Mouse (Mus musculus): ENCODE results near the gene Slc22a4. TPM values are rescaled to one million over a fixed set of nuclear protein-coding genes. Genes with fewer than 3 reads are reported as not detected.
"Not testable (repeated sequence)": the region's sequence is repeated elsewhere in the genome, so short reads cannot be mapped to it uniquely, and the experiment has no call there.

Gene Slc22a4
- polyA plus RNA-seq, 1 experiment, result 4.0 TPM

DNA sequence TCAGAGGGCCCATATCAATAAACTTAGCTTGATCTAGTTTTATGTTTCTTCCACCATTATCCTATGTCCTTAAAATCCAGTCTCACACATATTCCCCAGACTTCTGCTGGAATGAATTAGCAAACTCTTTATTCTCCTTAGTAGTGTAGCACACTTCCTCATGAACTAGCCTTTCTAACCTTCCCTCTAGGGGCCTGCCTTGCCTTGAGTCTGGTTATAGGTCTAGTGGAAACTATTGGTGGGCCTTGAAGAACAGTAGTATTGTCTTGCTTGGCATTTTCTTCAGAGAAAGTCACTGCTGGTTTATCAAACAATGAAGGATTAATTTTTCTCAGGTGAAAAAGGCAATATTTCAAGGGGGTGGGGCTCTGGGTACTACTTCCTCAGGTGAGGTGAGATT, 52.3 kb downstream of the Slc22a4 start:
- Histone ChIP-seq H3K4me3 (ENCODE audit: insufficient read depth, poor library complexity, severe bottlenecking) (no peak overlapping the region), H3K79me3 (ENCODE audit: low read depth) (no peaks in the 10 kb centered on the region), H3K27me3 (ENCODE audit: control insufficient read depth, insufficient read depth, insufficient read length) (no peaks in the 10 kb centered on the region), H3ac (ENCODE audit: control insufficient read depth, insufficient read length, low read depth) (no peak overlapping the region), H3K36me3 (ENCODE audit: control insufficient read depth, insufficient read depth) (no peaks in the 10 kb centered on the region), H3K79me2 (ENCODE audit: control insufficient read depth, insufficient read depth) (peaks cover 9% of the 10 kb centered on the region)
- no peak for TF ChIP-seq MYOG (IDR thresholded peaks at IDR 0.05; ENCODE audit: control insufficient read depth, extremely low read depth, insufficient read length)
- TF ChIP-seq CTCF (IDR thresholded peaks at IDR 0.05; ENCODE audit: control insufficient read depth, insufficient read depth, insufficient read length), result no peak
- TF ChIP-seq MYOD1 (IDR thresholded peaks at IDR 0.05; ENCODE audit: control insufficient read depth, insufficient read length, low read depth), result no peak
- no peak for TF ChIP-seq USF1 (IDR thresholded peaks at IDR 0.05; ENCODE audit: low read depth)
- no peak for TF ChIP-seq FOSL1 (IDR thresholded peaks at IDR 0.05; ENCODE audit: insufficient read depth, low read length, poor library complexity, severe bottlenecking)
- no peak for TF ChIP-seq CEBPB (IDR thresholded peaks at IDR 0.05; ENCODE audit: low read depth)
- TF ChIP-seq MAX (IDR thresholded peaks at IDR 0.05), result no peak

DNA sequence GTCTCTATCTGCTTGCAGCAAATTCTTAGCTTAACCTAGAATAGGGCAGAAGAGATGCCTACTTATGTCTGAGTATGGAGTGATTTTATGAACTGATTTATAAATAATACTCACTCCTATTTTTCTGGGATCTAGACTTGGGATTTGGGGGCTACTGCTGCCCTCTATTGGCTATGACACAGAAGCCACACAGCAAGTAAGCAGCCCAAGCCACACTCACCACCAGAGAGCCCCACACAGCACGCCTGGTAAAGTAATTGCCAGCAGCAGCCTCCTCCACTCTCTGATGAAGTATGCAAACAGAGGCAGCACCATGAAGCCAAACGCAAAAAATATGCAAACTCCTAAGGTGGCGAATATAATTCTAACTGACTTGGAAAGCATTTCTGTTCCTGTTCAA, 68.9 kb downstream of the Slc22a4 start:
- H3K36me3 ChIP-seq (ENCODE audit: control insufficient read depth, insufficient read depth), result no peaks in the 10 kb centered on the region
- no peak overlapping the region for H3ac ChIP-seq (ENCODE audit: control insufficient read depth, insufficient read length, low read depth)
- H3K27me3 ChIP-seq (ENCODE audit: control insufficient read depth, insufficient read depth, insufficient read length), result no peaks in the 10 kb centered on the region
- H3K4me3 ChIP-seq (ENCODE audit: insufficient read depth, poor library complexity, severe bottlenecking), result no peak overlapping the region
- H3K79me3 ChIP-seq (ENCODE audit: low read depth), result no peaks in the 10 kb centered on the region
- TF ChIP-seq MAX (IDR thresholded peaks at IDR 0.05), result no peak
- no peak for TF ChIP-seq MYOG (IDR thresholded peaks at IDR 0.05; ENCODE audit: control insufficient read depth, extremely low read depth, insufficient read length)
- TF ChIP-seq CTCF (IDR thresholded peaks at IDR 0.05; ENCODE audit: control insufficient read depth, insufficient read depth, insufficient read length), result peak; percentile 24
- no peaks in the 10 kb centered on the region for H3K79me2 ChIP-seq (ENCODE audit: control insufficient read depth, insufficient read depth)

DNA sequence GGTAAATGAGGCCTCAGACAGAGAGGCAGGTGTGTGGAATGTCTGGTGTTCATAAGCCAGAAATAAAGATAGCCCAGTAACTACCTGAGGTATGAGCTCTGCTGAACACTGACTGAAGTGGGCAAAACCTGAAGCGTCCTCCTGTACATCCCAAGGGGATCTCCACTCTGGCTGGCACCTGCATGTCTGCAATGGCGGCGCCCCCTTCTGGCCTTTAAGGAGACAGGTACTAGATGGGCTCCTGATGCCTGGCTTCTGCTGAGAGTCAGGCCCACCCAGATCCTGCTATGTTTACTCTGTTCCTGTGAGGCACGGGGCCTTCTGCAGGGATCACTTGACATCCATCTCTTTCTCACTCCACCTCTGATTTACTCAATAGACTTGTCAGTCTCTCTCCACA, 69.7 kb downstream of the Slc22a4 start:
- not testable (repeated sequence) for H3K4me3 ChIP-seq (ENCODE audit: insufficient read depth, poor library complexity, severe bottlenecking); H3ac ChIP-seq (ENCODE audit: control insufficient read depth, insufficient read length, low read depth); H3K79me2 ChIP-seq (ENCODE audit: control insufficient read depth, insufficient read depth); H3K27me3 ChIP-seq (ENCODE audit: control insufficient read depth, insufficient read depth, insufficient read length); H3K79me3 ChIP-seq (ENCODE audit: low read depth); H3K36me3 ChIP-seq (ENCODE audit: control insufficient read depth, insufficient read depth)

DNA sequence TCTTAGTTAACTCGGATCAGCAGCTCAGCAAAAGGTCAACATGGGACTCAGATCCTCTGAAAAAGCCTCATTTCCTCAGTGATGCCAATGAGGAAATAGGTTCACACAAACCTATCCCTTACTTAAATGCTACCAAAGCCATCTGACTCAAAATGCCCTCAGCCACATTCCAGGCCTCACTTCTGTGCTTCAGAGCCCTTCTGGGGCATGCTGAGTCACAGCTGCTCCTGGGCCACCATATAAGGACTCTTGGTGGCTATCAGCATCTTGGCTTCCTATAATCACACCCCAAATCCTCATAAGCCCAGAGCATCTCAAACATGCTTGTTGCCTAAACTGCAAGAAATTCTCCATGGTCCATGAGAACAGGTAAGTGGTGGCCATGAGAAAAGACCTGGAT, 71.3 kb downstream of the Slc22a4 start:
- no peaks in the 10 kb centered on the region for H3K79me2 ChIP-seq (ENCODE audit: control insufficient read depth, insufficient read depth)
- no peaks in the 10 kb centered on the region for H3K27me3 ChIP-seq (ENCODE audit: control insufficient read depth, insufficient read depth, insufficient read length)
- no peak overlapping the region for H3K4me3 ChIP-seq (ENCODE audit: insufficient read depth, poor library complexity, severe bottlenecking)
- H3K36me3 ChIP-seq (ENCODE audit: control insufficient read depth, insufficient read depth), result no peaks in the 10 kb centered on the region
- no peak for TF ChIP-seq MYOD1 (IDR thresholded peaks at IDR 0.05; ENCODE audit: control insufficient read depth, insufficient read length, low read depth)
- TF ChIP-seq MAX (IDR thresholded peaks at IDR 0.05), result no peak
- TF ChIP-seq MYOG (IDR thresholded peaks at IDR 0.05; ENCODE audit: control insufficient read depth, extremely low read depth, insufficient read length), result no peak
- no peak for TF ChIP-seq FOSL1 (IDR thresholded peaks at IDR 0.05; ENCODE audit: insufficient read depth, low read length, poor library complexity, severe bottlenecking)
- TF ChIP-seq CTCF (IDR thresholded peaks at IDR 0.05; ENCODE audit: control insufficient read depth, insufficient read depth, insufficient read length), result no peak
- no peak for TF ChIP-seq CEBPB (IDR thresholded peaks at IDR 0.05; ENCODE audit: low read depth)
- TF ChIP-seq USF1 (IDR thresholded peaks at IDR 0.05; ENCODE audit: low read depth), result no peak
- no peaks in the 10 kb centered on the region for H3K79me3 ChIP-seq (ENCODE audit: low read depth)
- H3ac ChIP-seq (ENCODE audit: control insufficient read depth, insufficient read length, low read depth), result no peak overlapping the region

DNA sequence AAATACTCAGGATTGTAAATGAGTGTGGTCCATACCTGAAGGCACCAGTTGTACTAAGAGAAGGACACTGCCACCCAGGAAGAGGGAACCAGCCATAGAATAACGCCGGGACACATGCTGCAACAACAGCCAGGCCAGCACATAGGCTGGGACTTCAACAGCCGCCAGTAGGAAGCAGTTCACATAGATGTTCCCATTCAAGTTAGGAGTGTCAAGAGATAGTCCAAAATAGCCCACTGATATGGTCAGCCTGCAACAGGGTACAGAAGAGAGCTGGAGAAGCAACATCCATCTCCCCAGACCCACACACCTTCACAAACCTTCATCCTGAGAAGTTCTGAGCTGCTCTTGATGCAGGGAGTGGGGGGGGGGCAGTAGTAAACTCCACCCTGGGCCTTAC, 73.2 kb downstream of the Slc22a4 start:
- Histone ChIP-seq H3K79me2 (ENCODE audit: control insufficient read depth, insufficient read depth) (no peaks in the 10 kb centered on the region), H3ac (ENCODE audit: control insufficient read depth, insufficient read length, low read depth) (no peak overlapping the region), H3K79me3 (ENCODE audit: low read depth) (no peaks in the 10 kb centered on the region), H3K27me3 (ENCODE audit: control insufficient read depth, insufficient read depth, insufficient read length) (no peaks in the 10 kb centered on the region), H3K36me3 (ENCODE audit: control insufficient read depth, insufficient read depth) (no peaks in the 10 kb centered on the region), H3K4me3 (ENCODE audit: insufficient read depth, poor library complexity, severe bottlenecking) (no peak overlapping the region)
- TF ChIP-seq CEBPB (IDR thresholded peaks at IDR 0.05; ENCODE audit: low read depth) (no peak), MYOD1 (IDR thresholded peaks at IDR 0.05; ENCODE audit: control insufficient read depth, insufficient read length, low read depth) (no peak), CTCF (IDR thresholded peaks at IDR 0.05; ENCODE audit: control insufficient read depth, insufficient read depth, insufficient read length) (no peak), MYOG (IDR thresholded peaks at IDR 0.05; ENCODE audit: control insufficient read depth, extremely low read depth, insufficient read length) (no peak), MAX (IDR thresholded peaks at IDR 0.05) (no peak)

DNA sequence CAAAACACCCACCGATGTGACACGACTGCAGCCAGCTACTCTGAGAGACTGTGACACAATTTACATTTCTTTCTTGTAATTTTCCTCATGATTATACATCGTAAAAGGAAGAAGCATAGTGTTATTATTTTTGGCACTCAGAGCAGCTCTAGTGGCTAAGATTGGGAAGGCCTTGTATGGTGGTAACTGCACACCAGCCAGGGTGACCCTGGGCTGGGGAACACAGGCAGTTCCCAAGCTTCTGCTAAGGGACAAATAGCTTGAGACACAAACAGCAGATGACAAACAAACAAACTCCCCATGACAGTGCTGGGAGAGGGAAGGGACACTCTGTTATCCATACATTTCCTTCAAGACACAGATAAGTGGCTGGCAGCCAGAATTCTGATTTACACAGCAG, 77.8 kb downstream of the Slc22a4 start:
- not testable (repeated sequence) for H3K36me3 ChIP-seq (ENCODE audit: control insufficient read depth, insufficient read depth); H3K4me3 ChIP-seq (ENCODE audit: insufficient read depth, poor library complexity, severe bottlenecking); H3K27me3 ChIP-seq (ENCODE audit: control insufficient read depth, insufficient read depth, insufficient read length); H3K79me3 ChIP-seq (ENCODE audit: low read depth); H3K79me2 ChIP-seq (ENCODE audit: control insufficient read depth, insufficient read depth); H3ac ChIP-seq (ENCODE audit: control insufficient read depth, insufficient read length, low read depth)

Other genes starting within 250 kb of the Slc22a4 start
- gene Gm12216, start 168.8 kb downstream of the Slc22a4 start, polyA plus RNA-seq (2012; fragmentation: generic; extraction: Trizol), result 0.49 TPM
- 2.9 TPM for gene Slc22a5, start 136.4 kb downstream of the Slc22a4 start, polyA plus RNA-seq (2012; fragmentation: generic; extraction: Trizol)
- gene Slc22a21, start 47.8 kb downstream of the Slc22a4 start, polyA plus RNA-seq (2012; fragmentation: generic; extraction: Trizol), result 1.5 TPM
- gene Pdlim4, start 40.9 kb upstream of the Slc22a4 start, polyA plus RNA-seq (2012; fragmentation: generic; extraction: Trizol), result 120 TPM
- 26.4 TPM for gene P4ha2, start 72.0 kb upstream of the Slc22a4 start, polyA plus RNA-seq (2012; fragmentation: generic; extraction: Trizol)
- gene Csf2, start 221.6 kb upstream of the Slc22a4 start, polyA plus RNA-seq (2012; fragmentation: generic; extraction: Trizol), result not detected
- not detected for gene Il3, start 239.2 kb upstream of the Slc22a4 start, polyA plus RNA-seq (2012; fragmentation: generic; extraction: Trizol)

All from C2C12 (cell line).